Mouse (Mus musculus) kidney, adult 2 months (tissue): ENCODE measurements at regions not wholly inside any gene's neighbourhood (a gene's known extent, or its start where the extent isn't known, plus 50 kb on each side); places are given as distances from the start of the nearest gene placed in this dataset.
A peak's percentile ranks its signal among the peaks of the same experiment; 100 is the strongest.

Experiments used
- DNase-seq: peaks from one replicate; pipeline ENCODE4 v3.0.0; 2021
- H3K27ac ChIP-seq: fragments of 200-500 bp; 2 replicates; pipeline ENCODE4 v1.5.1; 2012; ENCODE audit warnings: low read depth, low read length, control low read depth, inconsistent platforms; ENCODE audit not compliant: insufficient read depth
- H3K27me3 ChIP-seq: fragments of 200-500 bp; replicated peaks from 2 replicates; pipeline ENCODE4 v1.6.1; 2012; ENCODE audit warnings: mild to moderate bottlenecking, moderate library complexity, low read length, inconsistent platforms; ENCODE audit not compliant: control insufficient read depth, insufficient read depth
- H3K36me3 ChIP-seq: fragments of 200-500 bp; 2 replicates; pipeline ENCODE4 v1.6.1; 2012; ENCODE audit warnings: mild to moderate bottlenecking, moderate library complexity, low read length, inconsistent platforms; ENCODE audit not compliant: control insufficient read depth, insufficient read depth
- H3K4me1 ChIP-seq: fragments of 200-500 bp; 2 replicates; pipeline ENCODE4 v1.6.1; 2011; ENCODE audit warnings: low read length; ENCODE audit not compliant: control insufficient read depth, insufficient read depth
- H3K4me3 ChIP-seq: fragments of 200-500 bp; 2 replicates; pipeline ENCODE4 v1.5.1; 2011; ENCODE audit warnings: mild to moderate bottlenecking, low read depth, low read length, control low read depth; ENCODE audit not compliant: insufficient read depth
- CTCF ChIP-seq: fragments of 200-500 bp; conservative IDR thresholded peaks from 2 replicates; pipeline ENCODE4 v1.5.1; 2011; ENCODE audit warnings: low read depth, mild to moderate bottlenecking, control low read depth, low read length, moderate library complexity, mixed read lengths; ENCODE audit not compliant: insufficient read depth, insufficient read length
- POLR2A ChIP-seq: fragments of 200-500 bp; IDR thresholded peaks from one replicate; pipeline ENCODE4 v1.6.1; 2011; ENCODE audit warnings: low read depth, low read length, control low read depth
- WGBS: fragments of 180-500 bp; shearing (Covaris S2); methylation state at CpG from one replicate; pipeline ENCODE4 v1.1.7; 2018; 5-methylcytosine and 5-hydroxymethylcytosine counted together

DNA sequence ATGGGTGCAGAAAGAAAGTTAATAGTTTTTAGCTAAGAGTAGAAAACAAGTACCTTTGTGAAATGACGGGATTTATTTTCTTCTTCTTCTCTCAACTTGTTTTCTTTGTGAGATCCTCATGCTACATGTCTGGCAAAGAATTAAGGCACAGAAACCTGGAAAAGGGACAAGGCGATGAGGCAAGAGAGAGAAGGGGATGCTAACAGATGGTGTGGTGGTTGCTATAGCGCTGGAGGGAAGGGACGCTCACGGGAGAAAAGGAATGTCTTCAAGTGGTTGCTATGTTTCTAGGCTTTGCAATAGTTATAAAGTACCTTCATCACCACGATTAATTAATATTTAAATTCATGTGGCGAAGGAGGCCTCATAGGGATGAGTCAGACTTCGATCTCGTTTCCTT lies 2146.7 kb downstream of the Poteg start:
- 88% methylated on average over 9 of the region's 9 CpGs for WGBS
- Histone ChIP-seq H3K36me3 (no peaks in the 10 kb centered on the region), H3K27me3 (no peaks in the 10 kb centered on the region), H3K4me3 (no peak overlapping the region), H3K4me1 (no peaks in the 10 kb centered on the region), H3K27ac (no peak overlapping the region)
- TF ChIP-seq CTCF = no peak
- no peak for DNase-seq

DNA sequence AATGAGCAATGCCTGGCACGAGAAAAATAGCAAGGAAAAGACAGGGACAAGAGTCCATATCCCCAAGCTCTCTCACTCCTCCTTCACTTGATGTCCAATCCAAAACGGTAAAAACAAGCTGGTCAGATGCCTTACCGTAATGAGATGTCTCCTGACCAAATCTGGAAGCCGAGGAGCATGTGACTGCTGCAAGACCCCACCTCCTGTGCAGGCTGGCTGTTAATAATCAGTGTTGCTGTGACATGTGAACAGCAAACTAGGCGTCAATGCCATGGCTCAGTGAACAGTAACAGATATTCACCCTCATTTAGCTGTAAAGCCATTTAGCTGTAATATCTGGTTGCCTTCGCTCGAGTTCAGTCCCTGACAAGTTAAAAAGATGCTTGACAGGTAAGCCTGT lies 2166.6 kb downstream of the Poteg start:
- no peak overlapping the region for H3K27ac ChIP-seq
- no peak overlapping the region for H3K4me3 ChIP-seq
- peak; percentile 28 for DNase-seq
- H3K27me3 ChIP-seq = no peaks in the 10 kb centered on the region
- H3K4me1 ChIP-seq = no peaks in the 10 kb centered on the region
- no peaks in the 10 kb centered on the region for H3K36me3 ChIP-seq
- WGBS = 24% methylated on average over 7 of the region's 7 CpGs
- TF ChIP-seq POLR2A (no peak), CTCF (no peak)

DNA sequence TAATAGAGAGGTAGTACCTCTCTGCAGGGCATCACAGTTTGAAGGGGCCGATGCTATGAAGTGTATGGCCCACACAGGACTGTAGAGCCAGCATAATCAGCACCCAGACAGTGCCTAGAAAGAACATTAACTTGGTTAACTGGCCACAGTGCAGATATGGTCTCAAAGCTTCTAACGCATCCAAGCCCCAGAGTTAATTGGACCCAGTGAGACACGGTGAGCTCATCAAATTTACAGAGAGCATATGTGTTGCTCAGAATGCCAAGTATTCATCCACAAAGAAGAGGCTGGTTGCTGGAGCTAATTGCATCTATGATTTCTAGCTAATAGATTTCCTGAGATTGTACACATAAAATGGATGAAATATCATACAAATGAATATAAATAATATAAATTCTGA lies 2214.1 kb downstream of the Poteg start:
- WGBS = 82% methylated on average over 3 of the region's 3 CpGs
- H3K36me3 ChIP-seq = no peaks in the 10 kb centered on the region
- H3K4me3 ChIP-seq = no peak overlapping the region
- H3K27me3 ChIP-seq = no peaks in the 10 kb centered on the region
- TF ChIP-seq CTCF (no peak), POLR2A (no peak)
- no peak for DNase-seq
- H3K4me1 ChIP-seq = no peaks in the 10 kb centered on the region
- no peak overlapping the region for H3K27ac ChIP-seq

DNA sequence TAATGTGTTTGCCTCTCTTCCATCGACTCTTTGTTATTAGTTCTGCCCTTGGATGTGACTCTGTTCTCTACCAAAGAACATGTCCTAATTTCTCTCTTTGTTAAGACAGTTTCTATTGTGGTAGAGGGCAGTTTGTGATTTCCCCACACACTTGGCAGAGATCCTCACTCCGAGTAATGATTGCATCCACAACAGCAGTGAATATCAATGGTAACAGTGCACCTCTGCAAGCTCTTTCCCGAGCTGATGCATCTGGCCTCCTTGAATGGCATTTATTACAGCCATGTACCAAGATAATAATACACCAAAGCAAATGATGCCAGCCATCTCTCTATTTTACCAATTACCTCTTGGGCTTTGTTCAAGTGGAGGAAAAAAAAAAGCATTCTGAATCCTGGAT lies 2228.4 kb downstream of the Poteg start:
- H3K4me3 ChIP-seq = no peak overlapping the region
- DNase-seq = no peak
- no peak overlapping the region for H3K27ac ChIP-seq
- no peaks in the 10 kb centered on the region for H3K27me3 ChIP-seq
- WGBS = 62% methylated on average over 3 of the region's 3 CpGs
- no peaks in the 10 kb centered on the region for H3K36me3 ChIP-seq
- H3K4me1 ChIP-seq = no peaks in the 10 kb centered on the region
- TF ChIP-seq CTCF (no peak), POLR2A (no peak)

DNA sequence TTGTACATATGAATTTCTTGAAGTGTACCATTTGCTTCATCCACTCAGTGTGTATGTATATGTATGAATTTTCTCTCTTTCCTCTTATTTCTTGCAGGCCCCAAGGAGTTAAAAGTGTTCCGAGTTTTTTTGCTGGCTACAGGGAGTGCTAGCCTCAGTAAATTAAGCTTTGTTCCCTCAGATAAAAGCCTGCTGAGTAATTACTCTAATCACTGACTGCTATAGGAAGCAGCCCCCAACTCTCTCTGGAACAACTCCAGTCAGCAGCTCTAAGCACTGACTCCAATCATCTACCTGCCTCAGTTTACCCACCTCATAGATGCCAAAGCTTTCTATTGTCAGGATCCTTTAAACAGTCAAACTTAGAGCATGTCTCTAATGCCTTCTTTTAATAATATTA lies 2235.9 kb downstream of the Poteg start:
- Histone ChIP-seq H3K27me3 (no peaks in the 10 kb centered on the region), H3K36me3 (no peaks in the 10 kb centered on the region), H3K4me1 (no peaks in the 10 kb centered on the region), H3K4me3 (no peak overlapping the region), H3K27ac (no peak overlapping the region)
- 41% methylated on average over 1 of the region's 1 CpGs for WGBS
- TF ChIP-seq POLR2A (no peak), CTCF (no peak)
- DNase-seq = no peak

DNA sequence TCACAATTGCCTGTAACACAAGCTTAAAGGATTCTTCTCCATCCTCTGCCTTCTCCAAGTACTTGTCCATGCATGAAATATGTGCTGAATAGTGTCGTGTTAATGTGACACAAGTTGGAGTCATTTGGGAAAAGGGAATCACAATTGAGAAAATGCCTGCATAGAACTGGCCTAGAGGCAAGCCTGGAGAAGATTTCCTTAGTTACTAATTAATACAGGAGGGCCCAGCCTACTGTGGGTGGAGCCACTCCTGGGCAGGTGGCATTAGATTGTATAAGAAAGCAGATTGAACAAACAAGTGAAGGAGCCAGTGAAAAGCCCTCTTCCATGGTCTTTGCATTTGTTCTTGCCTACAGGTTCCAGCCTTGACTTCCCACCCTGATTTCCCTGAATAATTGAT lies 2239.1 kb downstream of the Poteg start:
- Histone ChIP-seq H3K4me1 (no peaks in the 10 kb centered on the region), H3K4me3 (no peak overlapping the region), H3K36me3 (no peaks in the 10 kb centered on the region), H3K27ac (no peak overlapping the region), H3K27me3 (no peaks in the 10 kb centered on the region)
- DNase-seq = peak; percentile 18
- WGBS = 41% methylated on average over 1 of the region's 1 CpGs
- no peak for TF ChIP-seq POLR2A
- no peak for TF ChIP-seq CTCF

DNA sequence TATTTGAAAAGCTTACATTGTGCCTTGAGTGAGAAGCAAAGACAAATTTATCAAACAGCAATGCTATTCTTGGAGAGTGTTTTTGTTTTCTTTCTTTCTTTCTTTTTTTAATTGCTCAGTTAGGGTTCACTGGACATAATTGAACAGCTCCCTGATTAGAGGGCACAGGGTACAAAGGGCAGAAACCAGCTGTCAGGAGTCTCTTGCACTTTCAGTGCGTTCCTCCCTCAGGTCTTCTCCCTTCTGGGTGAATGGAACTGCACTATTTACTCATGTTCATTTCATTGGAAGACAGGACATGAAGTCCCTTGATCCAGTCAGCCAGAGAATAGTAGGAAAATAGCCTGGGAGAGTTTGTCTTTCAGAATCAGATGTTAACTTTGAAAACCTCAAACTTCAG lies 2248.2 kb downstream of the Poteg start:
- WGBS = 11% methylated on average over 1 of the region's 1 CpGs
- Histone ChIP-seq H3K4me1 (no peaks in the 10 kb centered on the region), H3K27me3 (no peaks in the 10 kb centered on the region), H3K4me3 (no peak overlapping the region), H3K36me3 (no peaks in the 10 kb centered on the region), H3K27ac (no peak overlapping the region)
- peak; percentile 84 for DNase-seq
- TF ChIP-seq CTCF = no peak
- no peak for TF ChIP-seq POLR2A
